Mouse (Mus musculus) embryo, embryonic 9.5 days (tissue): ENCODE data around the gene Myo1f.
"Not testable (repeated sequence)": the region's sequence is repeated elsewhere in the genome, so short reads cannot be mapped to it uniquely, and the experiment has no call there.

Experiments used
- DNase-seq: peaks from one replicate; pipeline ENCODE4 v3.0.0-alpha.2; 2017; ENCODE audit errors: extremely low spot score

The Myo1f gene

DNA sequence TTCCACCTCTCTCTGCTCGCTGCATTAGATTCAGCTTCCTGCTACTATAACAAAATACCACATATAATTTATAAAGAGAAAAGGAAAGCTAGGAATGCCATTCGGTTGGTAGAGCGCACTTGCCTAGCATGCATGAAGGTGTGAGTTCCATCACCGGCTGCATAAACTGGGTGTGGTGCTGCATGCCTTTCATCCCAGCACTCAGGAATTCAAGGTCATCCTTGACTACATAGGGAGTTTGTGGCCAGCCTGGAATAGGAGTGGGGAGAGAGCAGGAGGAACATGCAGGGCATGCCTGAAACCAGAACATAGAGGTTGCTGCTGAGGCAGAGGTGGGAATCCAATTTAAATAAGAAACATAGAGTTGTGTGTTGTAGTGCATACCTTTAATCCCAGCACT lies 28.6 kb downstream of the Myo1f start:
- no peak for DNase-seq

DNA sequence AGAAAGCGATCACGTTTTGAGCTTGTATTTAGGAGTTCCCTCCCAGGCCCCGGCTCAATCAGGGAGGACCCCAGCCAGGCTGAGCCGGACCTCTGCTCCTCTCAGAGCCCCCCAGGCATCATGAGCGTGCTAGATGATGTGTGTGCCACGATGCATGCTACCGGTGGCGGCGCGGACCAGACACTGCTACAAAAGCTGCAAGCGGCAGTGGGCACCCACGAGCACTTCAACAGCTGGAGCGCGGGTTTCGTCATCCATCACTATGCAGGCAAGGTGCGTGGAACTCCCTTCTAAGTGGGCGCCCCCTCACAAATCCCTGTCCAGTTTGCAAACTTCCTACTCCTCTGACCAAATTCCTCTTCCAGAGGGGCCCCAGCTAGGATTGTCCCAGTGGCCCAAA lies 30.5 kb downstream of the Myo1f start:
- no peak for DNase-seq

DNA sequence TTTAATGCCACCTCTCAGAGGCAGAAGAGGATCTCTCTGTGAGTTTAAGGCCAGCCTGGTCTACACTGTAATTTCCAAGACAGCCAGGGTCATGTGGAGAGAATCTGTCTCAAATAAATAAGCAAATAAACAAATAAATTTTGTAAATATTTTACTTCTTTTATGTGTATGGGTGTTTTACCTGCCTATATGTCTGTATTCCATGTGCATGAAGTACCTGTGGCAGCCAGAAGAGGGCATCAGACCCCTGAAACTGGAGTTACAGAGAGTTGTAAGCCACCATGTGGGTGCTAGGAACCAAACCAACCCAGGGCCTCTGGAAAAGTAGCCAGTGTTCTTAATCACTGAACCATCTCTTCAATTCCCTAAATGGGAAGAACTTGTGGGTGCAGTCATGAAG lies 41.8 kb downstream of the Myo1f start:
- DNase-seq = no peak

DNA sequence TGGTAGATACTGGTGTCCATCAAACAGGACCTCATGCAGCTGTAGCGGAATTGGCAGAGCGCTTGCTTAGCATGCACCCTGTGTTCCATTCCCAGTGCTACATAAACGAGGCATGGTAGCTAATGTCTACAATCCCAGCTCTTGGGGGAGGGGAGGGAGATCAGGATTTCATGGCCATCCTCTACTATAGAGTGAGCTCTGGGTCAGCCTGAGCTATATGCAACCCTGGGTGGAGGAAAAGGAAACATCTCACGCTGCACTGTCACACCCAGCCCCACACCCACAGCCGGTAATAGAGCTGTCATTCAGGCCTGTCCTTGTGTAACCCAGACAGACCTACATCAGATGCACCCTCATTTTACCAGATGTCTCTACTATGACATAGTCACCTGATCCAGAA lies 43.0 kb downstream of the Myo1f start:
- no peak for DNase-seq

DNA sequence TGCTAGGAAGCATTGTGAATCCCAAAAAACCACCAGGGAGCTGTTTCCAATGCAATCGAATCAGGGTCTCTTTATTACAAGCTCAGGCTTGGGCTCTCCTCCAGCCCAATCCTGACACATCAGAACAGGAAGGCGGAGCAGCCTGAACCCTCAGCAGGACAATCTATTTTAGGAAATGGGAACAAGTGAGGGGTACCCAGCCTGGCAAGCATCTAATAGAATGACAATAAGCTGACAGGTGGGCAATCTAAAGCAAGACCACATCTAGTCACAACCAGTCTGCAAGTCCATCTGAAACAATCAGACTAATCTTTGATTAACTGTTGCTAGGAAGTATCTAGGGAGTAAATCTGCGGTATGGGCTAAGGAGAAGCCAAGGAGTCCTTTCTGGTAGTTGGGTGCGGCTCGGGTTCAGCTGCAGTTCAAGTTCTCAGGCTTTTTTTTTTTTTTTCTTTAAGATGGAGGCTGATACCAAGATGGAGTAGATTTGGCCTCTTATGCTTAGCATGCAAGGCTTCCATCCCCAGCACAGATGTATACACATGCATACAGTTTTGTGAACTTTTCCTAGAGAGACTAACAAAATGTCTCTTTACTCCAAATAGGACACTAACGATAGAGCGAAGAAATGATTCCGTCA lies 44.4 kb downstream of the Myo1f start:
- no peak for DNase-seq

DNA sequence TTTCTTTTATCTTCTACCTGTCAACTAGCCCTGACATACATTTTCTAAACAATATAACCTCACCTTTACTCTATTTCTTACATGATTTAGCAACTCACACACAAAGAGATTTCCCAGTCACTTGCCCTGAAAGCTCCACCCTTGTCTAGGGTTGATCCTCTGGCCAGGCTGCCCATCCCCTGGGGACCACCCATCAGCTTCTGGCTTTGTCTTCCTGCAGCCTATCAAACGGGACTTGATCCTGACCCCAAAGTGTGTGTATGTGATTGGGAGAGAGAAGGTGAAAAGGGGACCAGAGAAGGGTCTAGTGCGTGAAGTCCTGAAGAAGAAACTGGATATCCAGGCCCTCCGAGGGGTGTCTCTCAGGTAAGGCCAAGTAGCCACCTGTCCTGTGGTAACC lies 45.3 kb downstream of the Myo1f start:
- no peak for DNase-seq

DNA sequence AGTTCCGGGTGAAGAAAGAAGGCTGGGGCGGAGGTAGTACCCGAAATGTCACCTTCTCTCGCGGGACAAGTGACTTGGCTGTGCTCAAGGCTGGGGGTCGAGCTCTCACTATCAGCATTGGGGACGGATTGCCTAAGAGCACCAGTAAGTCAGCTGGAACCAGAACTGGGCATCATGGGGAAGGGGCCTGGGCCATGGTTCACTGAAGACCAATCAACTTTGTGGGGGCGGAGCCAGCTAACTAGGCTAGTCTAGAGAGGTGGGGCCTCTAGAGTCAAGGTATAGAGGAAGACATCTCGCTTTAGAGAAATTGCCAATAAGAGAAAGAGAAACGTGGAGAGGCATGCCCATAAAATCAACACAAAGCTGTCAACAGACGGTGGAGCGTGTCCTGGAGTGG lies 46.4 kb downstream of the Myo1f start:
- DNase-seq = no peak

DNA sequence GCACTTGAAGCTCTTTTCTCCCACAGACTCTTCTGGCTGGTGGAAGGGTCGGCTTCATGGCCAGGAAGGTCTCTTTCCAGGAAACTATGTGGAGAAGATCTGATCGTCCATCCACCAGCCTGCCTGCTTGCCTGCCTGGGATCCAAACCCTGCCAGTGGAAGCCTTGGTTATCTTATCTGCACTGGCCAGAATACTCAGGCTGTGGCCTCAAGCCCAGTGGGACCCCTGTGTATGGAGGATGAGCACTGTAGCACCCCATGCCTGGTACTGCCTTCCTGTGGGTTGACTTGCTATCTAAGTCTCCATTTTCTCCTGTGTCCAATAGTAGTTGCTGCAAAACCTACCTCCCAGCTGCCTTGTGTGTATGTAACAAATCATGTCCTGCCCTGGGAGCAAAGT lies 51.8 kb downstream of the Myo1f start:
- DNase-seq = no peak

DNA sequence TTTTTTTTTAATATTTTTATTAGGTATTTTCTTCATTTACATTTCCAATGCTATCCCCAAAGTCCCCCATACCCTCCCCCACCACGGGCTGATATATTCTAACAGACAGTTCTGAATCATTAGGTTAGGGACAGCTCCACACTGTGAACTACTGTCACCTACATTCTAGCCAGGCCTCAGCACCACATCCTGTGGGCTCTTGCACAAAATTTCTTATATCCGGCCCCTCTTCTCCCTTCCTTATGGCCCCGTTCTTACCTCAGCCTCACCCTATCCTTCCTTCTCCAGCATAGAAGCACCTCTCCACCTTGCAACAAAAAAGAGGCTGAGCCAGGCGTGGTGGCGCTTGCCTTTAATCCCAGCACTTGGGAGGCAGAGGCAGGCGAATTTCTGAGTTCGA lies 55.0 kb downstream of the Myo1f start:
- no peak for DNase-seq

DNA sequence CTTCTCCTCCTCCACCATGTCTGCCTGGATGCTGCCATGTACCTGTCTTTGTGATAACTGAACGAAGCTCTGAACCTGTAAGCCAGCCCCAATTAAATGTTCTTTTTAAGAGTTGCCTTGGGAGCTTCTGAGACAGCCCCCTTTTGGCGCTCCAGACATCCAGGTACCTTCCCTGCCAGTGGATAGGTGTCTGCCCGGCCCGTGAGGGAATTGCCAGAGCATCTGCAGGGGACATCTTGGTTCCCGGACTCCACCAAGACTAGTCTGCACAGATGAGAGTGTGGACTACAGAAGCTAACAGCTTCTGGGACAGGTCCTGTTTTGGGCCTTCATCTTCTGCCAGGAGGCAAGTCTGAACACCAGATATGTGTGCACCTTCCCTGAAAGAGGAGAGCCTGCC lies 58.2 kb downstream of the Myo1f start:
- not testable (repeated sequence) for DNase-seq

DNA sequence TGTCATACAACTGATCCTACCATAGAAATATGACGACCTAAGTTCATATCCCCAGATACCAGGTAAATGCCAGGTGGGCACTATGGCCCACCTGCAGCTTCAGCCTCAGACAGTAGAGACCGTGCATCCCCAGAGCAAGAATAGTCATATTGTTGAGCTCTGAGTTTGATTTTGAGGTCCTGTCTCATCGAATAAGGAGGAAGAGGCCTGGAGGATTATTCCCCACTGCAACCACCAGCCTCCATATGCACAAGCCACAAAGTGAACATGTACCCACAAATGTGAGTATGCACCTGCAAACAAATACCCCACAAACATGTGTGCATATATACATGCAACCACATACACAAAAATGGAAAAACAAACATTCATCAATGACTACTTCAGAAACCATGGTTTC lies 71.8 kb downstream of the Myo1f start:
- no peak for DNase-seq

DNA sequence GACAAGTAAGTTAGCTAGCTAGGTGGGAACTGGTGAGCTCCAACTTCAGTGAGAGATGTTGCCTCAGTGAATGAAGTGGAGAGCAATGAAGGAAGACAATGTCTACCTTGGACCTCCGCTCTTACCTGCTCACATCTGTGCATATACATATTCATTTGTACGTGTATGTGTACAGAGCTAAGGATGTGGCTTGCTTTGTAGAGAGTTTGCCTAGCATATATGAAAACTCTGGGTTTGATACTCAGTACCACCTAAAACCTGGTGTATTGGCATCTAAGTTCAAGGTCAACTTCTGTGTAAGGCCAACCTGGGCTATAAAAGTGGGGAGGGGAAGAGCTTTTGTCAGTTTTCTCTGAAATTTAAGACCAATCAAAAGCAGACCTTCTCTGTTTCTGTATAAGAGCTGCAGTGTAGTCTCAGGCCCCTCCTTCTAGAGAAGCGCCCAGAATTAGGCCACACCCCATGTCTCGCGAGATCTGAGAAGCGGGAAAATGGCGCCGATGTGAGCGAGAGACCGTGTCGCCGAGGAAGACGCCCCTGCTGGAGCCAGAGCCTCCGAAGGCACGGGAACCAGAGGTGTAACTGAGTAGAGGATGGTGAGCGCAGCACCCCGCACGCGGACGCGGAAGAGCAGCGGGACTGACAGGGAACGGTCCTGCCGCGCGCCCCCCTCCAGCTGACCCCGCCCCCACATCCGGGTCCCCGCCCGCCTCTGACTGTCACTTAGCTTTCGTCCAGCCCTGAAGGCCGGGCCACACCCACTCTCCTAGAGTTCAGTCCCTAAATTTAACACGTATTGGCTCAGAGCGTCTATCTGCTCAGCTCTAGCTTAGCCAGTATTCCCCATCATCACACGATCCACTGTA lies 73.3 kb downstream of the Myo1f start, which contains the start of gene Zfp414:
TSS of gene Zfp414 (plus strand) at position 470 of the 866 bp plus-strand sequence.
- DNase-seq = peak; percentile 94

DNA sequence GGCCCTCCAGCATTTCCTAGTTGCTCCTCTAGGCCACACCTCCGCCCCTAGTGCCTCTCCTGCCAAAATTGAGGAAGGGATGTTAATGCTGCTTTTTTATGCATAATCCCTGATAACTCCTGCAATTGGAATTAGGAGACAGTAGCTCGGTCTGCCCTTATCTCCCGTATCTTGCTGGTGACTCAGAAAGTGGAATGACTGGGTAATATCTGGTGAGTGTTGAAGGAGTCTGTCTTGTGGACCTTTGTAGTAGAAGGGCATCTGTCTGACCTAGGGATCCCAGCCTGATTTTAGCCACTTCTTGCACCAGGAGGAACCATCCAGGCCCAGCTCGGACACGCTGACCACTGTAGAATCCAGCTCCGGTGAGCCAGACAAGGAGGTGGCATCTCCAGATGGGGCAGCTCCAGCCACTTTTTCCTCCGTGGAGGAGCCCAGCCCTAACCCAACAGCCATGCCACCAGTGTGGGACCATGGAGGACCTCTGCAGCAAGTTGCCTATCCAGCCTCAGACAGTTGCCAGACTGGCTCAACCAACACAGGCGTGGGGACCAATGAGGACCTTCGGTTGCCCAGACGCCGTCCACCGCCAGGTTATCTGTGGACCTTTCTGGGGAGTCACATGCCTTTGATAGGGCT lies 74.1 kb downstream of the Myo1f start:
- no peak for DNase-seq

DNA sequence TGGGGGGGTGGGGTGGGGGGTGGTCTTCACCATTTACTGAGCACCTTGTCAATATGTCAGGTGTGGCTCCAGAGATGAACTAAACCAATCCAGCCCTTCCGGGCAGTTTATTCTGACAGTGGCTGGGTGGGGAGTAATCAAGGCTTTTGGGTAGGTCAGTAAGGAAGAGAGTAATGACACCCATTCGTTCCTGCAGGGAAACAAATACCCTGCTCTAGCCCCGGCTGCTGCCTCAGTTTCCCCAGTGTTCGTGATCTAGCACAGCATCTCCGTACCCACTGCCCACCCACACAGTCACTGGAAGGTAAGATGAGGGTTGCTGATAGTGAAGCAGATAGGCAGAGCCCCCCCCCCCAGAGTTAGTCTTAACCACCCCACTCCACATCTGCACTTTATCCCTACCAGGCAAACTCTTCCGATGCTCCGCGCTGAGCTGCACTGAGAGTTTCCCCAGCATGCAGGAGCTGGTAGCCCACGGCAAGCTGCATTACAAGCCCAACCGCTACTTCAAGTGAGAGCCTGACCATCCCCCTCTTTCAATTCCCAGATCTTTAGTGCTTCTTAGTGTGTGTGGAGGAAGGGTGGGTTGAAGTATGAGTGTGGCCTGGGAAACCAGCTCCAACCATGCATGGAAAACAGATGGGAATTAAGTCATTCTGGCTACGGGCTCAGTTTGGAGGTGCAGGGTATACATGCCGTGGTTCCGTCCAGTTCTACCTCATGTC lies 74.8 kb downstream of the Myo1f start:
- no peak for DNase-seq

DNA sequence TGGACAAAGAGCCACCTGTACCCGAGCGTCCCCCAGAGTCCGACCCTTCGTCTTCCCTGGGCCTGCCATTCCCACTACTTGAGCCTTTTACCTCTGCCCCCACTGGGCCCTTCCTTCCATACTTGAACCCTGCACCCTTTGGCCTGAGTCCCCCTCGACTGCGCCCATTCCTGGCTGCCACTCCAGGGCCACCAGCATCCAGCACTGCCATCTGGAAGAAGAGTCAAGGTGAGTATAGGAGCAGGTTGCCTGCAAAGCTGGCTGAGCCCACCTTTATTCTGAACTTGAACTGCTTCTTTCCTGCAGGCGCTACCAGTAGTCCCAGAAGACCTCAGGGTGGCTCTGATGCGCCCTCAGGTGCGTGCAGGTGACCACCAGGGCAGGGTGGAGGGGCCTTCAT lies 75.7 kb downstream of the Myo1f start:
- DNase-seq = no peak

DNA sequence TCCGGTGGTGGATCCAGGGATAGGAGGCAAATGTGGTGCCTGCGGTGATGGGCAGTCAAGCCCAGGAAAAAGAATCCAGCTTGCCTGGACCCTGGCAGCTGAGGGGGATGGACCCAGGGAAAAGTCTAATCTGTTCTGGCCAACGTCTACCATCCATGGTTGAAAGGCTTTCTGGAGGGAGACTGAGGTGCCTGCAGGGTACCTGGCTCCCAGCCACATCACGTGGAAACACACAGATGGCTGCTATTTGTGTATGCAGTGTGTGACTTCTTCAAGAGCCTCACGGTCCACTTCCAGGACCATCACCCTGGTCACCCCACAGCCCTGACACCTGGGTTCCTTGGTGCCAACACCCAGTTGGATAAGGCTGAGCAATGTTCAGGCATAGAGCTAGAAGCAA lies 76.3 kb downstream of the Myo1f start:
- no peak for DNase-seq

DNA sequence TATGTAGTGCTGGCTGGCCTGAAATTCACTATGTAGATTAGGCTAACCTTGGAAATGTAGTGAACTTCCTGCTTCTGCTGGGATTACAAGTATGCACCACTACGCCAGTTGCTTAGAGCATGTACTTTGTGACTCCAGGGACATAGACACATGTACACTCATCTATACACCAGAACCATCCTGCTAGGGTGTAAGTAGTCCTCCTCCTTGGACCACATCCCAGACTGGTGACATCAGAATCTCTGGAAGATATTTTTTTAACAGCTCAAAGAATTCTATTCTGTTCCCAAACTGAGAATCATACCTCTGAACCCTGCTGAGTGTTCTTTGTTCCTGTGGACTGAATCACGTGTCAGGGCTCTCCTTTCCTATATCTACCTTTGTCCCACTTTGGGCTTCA lies 81.5 kb downstream of the Myo1f start:
- DNase-seq = no peak

DNA sequence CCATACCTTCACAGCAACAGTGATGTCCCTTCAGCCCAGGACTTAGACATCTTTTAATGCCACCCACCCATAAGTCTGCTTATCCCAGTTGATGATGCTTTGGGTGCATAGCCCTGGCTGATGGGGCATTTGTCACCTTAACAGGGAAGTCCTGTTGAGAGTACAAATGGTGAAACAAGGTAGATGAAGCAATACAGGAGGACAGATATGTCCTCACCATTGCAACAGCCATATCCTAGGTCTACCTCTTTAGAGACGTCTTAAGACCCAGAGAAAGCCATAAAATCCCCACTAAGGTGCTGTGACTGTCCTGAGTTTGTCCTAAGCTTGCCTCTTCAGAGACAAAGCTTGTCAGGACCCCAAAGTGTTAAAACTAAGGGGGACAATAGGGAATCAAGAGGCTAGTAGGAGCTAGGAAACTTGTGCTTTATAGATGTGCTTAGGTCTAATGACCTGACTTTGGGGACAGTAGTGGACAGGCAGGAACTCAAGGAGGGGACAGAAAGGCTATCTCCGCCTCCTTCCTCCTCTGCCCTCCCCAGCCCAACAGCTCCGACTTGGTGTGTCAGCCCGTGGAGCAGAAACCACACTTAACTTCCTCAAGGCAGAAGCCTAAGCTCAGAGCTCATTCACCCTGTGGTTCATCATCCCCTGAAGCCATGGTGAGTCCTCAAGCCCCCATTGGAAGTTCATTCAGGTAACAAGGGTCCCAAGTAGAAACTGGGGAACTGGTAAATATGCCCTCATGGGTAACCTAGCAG lies 82.2 kb downstream of the Myo1f start, which contains the start of gene Pram1:
TSS of gene Pram1 (plus strand) at position 541 of the 761 bp plus-strand sequence.
- DNase-seq = no peak

DNA sequence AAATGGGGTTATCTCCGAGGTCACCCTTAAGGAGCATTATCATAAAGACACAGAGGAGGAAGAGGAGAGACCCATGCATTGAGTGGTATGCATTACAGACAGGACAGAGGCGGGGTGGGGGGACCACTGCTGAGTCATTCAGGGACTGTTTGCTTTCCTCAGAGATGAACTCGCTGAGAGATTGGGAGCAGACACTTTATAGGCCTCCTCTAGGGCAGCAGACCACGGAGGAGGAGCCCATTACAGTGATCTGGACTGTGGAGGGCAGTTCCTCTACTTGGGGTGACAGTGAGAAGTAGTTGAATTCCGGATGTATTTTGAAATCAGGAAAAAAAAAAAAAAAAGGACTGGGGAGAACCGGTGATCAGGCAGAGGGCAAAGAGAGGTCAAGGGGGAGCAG lies 84.2 kb downstream of the Myo1f start:
- no peak for DNase-seq

DNA sequence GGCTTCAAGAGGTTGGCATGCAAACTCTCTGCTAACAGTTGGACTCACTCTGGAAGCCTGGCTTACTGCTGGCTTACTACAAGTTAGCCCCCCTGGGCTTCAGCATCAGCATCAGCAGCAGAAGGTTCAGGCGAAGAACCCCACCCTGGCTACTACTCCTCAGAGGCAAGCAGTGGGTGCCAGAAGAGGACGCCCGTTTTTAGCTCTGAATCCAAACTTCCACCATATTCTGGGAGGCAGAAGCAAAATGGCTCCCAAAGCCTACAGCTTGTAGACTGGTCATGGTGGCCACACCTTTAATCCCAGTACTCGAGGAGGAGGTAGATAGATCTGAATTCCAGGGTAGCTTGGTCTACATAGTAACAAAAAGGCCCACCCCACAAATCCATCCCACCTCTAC lies 88.6 kb downstream of the Myo1f start:
- DNase-seq = no peak

DNA sequence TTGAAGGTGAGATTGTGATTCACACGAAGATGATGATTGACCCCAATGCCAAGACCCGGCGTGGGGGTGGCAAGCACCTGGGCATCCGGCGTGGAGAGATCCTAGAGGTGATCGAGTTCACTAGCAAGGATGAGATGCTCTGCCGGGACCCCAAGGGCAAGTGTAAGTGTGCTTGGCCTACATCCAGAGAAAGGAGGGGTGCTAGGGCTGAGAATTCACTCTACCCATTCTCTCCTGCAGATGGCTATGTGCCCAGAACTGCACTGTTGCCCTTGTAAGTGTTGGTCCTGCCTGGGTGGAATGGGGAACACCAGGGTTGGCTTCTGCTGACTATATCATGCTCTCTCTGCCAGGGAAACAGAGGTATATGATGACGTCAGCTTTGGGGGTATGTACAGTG lies 89.6 kb downstream of the Myo1f start:
- DNase-seq = no peak
